Mouse (Mus musculus): ENCODE data around the gene Tmem91. TPM values are rescaled to one million over a fixed set of nuclear protein-coding genes. Genes with fewer than 3 reads are reported as not detected.
"Not testable (repeated sequence)": the region's sequence is repeated elsewhere in the genome, so short reads cannot be mapped to it uniquely, and the experiment has no call there.

Tmem91 gene
- 10 to 100 TPM in 1 of 2 experiments, 1 to 10 TPM in 1; 8.4 to 10.9 TPM for total RNA-seq (2021)
- long read RNA-seq, partial matches to known transcripts, result 0 of 9 reads
- long read RNA-seq, other reads (novel, unspliced or antisense), result 7 of 9 reads

DNA sequence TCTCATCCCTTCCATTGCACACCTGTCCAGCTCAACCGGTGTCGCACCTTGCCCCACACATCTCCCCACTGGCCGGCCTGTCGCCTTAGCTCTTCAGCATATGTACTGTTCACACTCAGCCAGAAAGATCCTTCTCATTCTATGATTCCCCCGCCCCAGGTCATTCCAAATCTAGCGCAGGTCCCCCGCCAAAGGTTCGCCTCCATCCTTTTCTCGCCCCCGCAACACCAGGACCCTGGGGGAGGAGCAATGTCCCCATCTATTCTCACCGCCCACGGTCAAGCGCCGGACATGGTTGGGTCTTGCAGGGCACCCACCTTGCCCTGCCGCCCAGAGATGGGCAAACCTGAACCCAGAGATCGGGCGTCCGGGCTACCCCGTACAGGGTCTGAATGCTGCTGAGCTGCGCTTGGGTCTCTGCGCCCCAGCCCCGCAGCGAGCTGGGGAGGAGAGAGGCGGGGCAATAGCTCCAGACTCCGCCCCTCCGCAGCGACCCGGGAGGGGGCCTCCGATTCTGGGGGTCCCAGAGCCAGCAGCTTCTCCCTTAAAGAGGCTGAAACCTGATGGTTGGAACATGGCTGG, at the start of gene Tmem91:
Tmem91 (minus strand) TSS at position 448 of the 582 bp plus-strand sequence.
- no peak for DNase-seq (ENCODE audit: low spot score in 2 of 2)

DNA sequence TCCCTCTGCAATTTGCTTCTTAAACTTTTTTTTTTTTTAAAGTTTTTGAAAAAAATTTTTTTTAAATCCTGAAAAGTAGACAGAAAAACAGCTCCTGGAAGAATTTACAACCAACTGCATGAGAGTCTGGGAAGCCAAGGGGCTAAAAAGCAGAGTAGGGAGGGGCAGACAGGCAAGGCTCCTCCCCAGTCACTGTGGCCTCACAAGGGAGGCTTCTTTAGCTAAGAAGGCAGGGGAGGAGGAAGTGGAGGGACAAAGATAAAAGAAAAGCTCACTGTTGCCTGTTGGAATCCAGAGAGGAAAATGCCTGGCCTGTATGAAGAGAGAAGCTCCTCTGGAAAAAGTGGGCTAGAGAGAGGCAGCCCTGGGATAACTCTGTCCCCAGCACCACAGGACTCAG, 46.8 kb upstream of the Tmem91 start:
- DNase-seq (ENCODE audit: low spot score in 2 of 2), result not testable (repeated sequence)

DNA sequence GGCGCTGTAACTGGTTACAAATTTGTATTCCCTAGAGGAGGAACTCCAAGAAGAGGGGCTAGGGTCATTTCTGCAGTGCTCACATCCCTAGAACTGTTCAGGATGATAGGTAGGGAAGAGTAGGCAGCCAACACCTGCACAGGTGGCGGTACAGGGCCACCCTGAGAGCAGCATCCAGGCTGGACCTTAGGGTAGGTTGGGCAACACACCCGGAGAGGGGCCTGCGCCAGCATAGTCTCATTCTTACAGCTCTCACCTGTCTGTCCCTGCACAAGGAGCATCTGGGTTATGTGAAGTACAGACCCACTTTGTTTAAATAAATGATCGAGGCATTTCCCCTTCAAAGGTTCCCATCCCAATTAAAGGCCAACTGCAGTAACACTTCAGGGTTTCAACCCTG, 45.8 kb upstream of the Tmem91 start:
- DNase-seq (ENCODE audit: low spot score in 2 of 2), result no peak

DNA sequence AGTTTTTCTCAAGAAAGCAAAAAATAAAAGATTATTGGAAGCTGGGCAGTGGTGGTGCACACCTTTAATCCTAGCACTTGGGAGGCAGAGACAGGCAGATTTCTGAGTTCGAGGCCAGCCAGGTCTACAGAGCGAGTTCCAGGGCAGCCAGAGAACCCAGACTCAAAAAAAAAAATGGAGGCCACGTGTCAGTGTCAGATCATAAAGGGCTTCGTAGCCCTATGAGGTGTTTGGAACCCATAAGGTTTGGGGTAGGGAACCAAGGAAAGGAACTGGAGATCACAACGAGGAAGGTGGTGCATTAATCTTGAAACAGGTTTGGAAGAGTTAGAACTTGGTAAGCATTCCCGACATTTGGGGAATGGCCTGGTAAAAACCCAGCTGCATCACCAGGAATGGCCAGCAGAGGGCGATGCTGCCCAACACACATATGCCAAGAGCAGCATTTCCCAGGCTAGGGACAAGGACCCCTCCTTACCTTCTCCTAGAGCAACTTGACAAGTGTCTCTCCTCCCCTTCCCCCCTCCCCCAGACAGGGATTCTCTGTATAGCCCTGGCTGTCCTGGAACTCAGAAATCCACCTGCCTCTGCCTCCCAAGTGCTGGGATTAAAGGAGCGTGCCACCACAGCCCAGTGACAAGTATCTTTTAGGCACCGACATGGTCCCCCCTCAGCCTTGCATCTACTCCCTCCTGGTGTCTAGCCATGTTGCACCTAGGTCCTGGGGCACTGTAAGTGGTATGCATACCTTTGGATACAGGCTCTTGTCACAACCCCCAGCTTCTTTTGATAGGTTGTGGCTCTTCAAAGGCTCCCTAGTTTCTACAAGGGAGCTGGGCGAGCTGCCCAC, 45.0 kb upstream of the Tmem91 start:
- peak; percentile 64 to 89 for DNase-seq (ENCODE audit: low spot score in 2 of 2)

DNA sequence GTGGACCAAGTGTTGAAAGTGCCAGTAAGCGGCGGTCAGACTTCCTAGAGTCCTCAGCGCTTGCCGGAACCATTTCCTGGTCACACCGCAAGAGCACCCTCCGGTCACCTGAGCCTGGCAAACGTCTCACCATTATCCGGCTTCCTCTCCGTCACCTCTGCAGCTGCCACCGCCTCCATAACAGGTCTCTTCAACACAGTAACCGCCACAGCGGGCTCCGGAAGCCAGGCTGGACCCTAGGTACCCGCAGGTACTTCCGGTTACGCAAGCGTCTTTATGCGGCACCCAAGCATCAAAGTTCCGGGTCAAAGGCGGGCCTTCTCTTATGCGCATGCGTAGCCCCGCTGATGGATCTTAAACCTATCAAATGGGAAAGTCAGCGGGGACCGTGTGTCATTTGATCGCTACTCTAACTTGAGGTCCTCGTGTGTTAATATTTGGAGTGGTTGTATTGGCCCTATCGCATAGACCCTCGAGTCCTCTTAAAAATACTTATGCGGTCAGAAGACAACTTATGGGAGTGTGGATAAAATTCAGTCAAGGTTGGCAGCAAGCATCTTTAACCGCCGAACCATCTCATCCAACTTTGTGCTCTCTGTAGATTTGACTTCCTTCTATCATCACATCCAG, 43.9 kb upstream of the Tmem91 start, which contains the start of gene Ccdc97:
Ccdc97 (minus strand) TSS at position 301 of the 630 bp plus-strand sequence.
- peak; percentile 92 to 97 for DNase-seq (ENCODE audit: low spot score in 2 of 2)

DNA sequence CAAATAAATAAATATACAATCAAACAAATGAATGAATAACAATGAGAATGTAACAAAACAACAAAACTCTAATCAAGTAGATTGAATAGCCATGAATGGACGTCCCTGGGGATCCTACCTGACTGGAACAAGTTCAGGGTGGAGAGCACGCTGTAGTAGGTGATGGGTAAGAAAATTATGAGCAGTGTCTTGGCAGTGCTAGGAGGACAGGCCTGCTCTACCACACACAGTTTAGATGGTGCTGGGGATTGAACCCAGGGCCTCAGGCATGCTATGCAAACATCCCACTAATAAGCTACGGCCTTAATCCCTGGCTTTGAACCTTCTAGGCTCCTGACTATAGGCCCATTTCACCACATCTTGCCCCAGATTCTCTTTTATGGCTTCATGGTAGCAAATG, 42.5 kb upstream of the Tmem91 start:
- DNase-seq (ENCODE audit: low spot score in 2 of 2), result no peak

DNA sequence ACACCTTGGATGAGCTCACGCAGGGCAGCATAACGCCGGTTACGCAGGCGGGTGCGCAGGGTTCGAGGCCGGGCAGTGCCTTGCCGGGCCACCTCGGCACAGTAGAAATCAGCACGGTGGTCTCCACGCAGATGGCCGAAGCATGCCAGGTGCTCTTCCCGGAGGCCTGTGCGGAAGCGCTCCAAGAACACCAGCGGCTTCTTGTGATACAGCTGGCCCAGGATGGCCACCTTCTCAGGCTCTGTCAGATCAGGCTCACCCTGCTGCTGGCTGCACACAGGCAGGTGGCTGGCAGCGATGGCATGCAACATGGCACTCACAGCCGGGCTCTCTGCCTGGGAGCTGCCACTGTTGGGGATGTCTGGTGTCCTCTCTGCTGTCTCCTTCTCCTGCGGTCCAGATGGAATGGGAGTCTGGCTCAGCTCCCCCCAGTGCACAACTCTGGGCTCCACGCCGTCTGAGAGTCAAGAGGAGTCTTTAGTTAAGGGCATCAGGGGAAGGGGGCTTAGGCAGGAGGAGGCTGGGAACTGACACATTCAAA, 40.8 kb upstream of the Tmem91 start:
- peak in 1 of 2 experiments; percentile 46 for DNase-seq (ENCODE audit: low spot score in 2 of 2)

DNA sequence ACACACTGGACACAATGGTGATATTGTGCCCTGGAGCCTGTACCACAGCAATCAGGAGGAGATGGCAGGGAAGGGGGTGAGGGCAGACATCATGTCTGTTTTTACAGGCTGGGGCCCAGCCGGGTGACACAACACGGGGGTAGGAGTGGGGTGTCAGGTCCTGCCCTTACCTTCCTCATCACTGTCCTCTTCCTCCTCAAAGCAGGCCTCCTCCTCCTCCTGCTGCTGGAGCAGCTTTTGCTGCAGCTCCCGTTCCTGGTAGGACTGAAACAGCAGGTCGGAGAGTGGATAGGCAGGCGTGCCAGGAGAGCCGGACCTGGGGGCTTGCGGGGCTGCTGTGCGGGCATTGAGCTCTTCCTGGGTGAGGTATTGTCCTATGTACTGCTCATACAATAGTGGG, 39.6 kb upstream of the Tmem91 start:
- no peak for DNase-seq (ENCODE audit: low spot score in 2 of 2)

DNA sequence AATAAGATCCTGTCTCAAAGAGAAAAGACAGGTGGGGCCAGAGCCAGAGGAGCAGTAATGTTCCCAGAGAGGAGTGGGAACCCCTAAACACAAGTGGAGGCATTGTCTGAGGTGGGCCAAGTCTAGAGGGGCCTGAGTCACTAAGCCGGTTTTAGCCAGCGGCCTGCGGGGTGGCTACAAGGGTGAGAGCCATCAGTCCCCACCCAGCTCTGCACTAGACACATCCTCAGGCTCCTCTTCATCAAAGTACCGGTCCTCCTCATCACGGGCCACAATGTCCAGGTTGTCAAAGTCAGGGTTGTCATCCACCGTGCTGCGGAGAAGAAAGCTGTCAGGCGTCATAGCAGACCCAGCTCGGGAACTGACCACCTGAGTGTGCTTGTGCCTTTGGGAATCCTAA, 37.8 kb upstream of the Tmem91 start:
- no peak for DNase-seq (ENCODE audit: low spot score in 2 of 2)

DNA sequence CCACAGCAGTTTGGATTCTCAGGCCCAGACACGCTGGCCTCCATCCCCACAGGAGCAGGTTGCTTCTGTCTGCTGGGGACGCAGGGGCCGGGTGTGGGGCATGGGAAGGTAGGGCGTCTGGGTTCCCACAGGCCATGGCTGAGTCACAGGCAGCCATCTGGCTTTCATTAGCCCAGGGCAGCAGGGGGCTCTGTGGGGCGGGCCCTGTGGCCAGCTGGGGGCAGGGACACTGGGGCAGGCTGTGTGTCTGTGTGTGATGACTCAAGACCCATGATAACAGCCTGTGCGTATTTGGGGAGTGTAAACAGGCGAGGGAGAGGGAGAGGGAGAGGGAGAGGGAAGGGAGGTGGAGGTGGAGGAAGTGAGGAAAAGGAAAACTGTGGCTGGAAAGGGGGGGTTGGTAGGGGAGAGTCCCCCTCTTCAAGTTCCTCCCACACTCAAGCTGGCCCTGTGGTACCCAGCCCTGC, 36.8 kb upstream of the Tmem91 start:
- no peak for DNase-seq (ENCODE audit: low spot score in 2 of 2)

DNA sequence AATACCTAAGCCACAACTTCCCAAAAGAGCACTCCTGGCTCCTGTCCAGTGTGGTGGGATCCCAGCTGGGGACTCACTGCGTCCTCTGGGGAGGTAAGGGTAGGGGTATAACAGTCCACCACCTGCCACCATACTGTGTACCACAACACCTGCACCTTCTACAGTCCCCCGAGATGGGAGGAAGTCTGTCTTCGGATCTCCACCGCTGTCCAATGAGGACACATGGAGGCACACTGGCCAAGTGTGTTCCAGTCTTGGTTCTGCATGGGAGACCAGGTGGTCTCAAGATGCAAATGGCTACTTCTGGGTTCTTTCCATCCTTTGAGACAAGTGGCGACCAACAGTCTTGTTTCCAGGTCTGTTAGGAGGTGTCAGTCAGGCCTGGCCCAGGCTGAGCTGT, 36.2 kb upstream of the Tmem91 start:
- DNase-seq (ENCODE audit: low spot score in 2 of 2), result no peak

DNA sequence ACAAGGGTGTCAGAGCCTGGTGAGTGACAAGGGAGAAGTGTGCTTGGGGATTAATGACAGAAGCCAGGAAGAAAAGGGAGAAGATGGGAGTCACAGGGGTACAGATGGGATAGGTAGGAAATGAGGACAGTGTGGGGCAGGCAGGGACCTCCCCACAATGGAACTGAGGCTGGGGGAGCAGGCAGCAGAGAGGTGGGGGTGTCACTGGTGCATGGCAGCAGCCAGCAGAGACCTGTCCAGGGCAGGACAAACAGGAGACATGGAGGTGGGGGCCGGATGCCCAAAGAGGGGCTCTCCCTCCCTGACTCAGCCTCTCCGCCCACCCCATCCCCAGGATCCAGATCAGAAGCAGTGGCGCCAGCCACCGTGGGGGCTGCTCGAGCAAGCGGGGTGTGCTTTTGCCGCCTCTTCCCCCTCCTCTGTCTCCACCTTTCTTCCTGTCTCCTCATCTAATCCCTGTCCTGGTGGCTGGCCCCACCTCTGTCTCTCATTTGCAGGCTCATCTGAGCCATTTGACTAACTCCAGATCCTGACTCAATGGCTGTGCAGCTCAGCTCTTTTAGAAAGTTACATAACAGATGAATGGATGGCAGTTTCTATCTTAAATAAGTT, 35.7 kb upstream of the Tmem91 start:
- peak in 1 of 2 experiments; percentile 60 for DNase-seq (ENCODE audit: low spot score in 2 of 2)

DNA sequence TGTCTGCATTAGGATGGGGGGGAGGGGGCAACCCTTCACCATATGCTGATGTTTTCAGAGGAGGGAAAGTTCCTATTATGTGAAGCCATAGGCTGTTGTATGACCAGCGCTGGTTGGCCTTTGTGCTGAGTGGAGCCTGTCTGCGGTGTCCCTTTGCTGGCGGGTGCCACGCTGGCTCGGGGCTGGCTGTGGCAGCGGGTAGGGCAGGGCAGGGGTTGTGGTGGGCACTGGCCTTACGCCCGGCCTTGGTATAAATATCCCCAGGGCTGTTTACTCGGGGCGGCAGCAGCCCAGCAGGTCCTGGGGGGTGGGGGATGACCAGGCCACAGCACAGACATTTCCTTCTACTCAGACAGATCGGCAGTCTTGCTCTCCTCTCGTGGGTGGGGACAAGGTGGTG, 35.0 kb upstream of the Tmem91 start:
- DNase-seq (ENCODE audit: low spot score in 2 of 2), result no peak

DNA sequence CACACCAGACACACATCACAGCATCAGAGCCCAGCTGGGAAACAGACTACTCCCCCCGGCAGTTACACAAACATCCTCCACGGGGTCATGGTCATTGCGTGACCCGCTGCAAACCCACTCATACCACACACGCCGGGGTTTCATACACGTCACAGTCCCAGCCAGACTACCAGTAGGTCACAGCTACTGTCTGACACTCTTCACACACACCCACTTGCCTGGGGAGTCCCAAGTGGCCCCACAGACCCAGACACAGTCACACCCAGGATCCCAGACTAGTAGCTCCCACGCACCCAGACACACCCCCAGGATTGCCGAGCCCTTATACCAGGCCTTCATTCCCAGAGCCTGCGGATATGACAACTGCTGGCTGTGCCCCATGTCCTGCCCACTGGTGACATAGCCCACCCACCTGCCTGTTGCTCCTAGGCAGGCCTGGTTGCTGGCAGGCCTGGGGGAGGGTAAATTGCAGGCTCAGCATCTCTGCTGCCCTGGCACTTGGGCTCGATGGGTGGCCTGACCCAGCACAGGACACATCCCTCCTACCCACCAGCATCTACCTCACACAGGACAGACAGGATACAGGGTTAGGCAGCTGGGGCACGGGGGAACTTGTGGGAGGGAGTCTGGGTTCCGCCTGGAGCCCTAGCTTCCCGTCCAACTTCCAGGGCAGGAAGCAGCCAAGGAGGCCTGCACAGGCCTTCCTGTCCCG, 32.8 kb upstream of the Tmem91 start:
- no peak for DNase-seq (ENCODE audit: low spot score in 2 of 2)

DNA sequence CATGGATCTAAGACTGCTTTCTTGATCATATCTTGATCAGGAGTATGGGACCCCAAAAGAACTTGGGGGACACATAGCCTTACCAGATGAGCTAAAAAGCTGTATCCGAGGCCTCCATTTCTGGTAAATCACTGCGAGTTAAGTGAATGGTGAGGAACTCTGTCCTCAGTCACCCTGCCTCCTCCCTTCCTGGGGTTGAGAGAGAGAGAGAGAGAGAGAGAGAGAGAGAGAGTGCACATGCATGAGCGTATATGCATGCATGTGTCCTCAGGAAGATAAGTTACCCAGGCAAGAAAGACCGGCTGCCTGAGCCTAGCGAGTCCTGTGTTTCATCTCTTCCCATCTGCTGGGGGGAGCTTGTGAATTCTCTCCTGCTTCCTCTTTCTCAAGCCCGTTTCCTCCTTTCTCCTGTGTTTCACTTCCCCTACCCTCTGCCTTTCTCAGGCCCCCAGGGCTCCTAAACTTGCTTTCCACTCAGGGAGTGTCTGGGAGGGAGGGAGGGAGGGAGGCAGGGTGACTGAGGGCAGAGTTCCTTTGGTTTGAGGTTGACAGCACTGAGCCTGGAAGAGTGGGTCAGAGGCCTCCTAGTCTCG, 31.7 kb upstream of the Tmem91 start:
- DNase-seq (ENCODE audit: low spot score in 2 of 2), result no peak

DNA sequence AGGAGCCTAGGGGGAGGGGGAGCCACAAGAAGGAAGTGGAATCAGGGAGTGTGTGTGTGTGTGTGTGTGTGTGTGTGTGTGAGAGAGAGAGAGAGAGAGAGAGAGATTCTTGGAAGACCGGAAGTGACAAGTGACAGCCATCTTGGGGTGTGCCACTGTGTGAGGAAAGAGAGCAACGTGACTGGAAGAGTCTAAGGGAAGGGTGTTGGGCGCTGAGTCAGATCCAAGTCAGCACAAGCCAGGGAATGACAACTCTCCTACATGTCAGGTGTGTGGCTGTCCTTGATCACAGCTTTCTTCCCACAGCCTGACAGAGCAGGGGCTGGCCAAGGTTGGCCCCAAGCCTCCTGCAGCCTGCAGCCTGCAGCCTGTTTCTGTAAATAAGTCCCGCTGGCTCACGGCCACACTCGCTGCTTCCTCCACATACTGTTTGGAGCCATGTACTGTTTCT, 30.9 kb upstream of the Tmem91 start:
- DNase-seq (ENCODE audit: low spot score in 2 of 2), result no peak

DNA sequence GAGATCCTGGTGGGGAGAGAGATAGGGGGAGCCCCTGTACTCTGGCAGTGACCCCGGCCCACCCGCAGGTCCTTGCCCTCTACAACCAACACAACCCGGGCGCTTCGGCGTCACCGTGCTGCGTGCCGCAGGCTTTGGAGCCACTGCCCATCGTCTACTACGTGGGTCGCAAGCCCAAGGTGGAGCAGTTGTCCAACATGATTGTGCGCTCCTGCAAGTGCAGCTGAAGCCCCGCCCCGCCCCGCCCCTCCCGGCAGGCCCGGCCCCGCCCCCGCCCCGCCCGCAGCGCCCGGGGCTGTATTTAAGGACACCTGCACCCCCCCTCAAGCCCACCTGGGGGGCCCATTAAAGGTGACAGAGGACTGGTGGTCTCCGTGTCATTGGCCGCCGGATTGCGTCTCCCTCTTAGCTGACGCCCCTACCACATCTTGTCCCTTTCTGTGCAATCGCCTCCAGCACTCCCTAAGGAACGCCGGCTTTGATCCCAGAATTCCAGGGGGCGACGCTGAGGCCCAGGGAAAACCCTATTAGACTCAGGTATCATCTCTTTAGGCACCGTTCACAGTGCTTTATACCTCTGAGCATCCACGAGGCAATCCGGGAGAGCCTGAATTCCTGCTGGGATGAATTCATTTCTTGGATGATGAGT, 29.9 kb upstream of the Tmem91 start:
- no peak for DNase-seq (ENCODE audit: low spot score in 2 of 2)

DNA sequence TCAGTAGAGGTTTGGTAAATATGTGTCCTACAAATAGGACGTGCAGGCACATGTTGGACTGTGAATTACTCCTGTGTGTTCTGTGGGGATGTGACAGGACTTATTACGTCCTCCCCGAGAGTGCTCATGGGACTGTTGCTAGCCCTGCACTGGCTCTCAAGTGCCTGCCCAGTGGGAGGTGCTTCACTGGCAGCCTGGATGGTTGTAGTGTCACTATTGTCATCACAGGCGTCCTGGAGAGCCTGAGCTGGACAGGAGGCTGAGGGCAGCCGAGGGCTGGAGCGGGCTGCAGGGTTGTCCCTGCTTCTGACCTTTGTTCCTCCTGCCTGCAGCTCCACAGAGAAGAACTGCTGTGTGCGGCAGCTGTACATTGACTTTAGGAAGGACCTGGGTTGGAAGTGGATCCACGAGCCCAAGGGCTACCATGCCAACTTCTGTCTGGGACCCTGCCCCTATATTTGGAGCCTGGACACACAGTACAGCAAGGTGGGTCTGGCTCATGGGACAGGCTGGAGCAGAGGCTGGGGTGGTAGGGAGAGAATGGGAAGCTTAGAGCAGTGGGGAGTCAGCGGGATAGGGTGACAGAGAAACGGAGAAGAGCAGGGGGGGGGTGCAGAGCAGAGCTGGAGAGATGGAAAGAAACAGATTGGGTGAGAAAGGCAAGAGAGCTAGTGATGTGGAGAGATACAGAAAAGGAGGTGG, 29.0 kb upstream of the Tmem91 start:
- no peak for DNase-seq (ENCODE audit: low spot score in 2 of 2)

DNA sequence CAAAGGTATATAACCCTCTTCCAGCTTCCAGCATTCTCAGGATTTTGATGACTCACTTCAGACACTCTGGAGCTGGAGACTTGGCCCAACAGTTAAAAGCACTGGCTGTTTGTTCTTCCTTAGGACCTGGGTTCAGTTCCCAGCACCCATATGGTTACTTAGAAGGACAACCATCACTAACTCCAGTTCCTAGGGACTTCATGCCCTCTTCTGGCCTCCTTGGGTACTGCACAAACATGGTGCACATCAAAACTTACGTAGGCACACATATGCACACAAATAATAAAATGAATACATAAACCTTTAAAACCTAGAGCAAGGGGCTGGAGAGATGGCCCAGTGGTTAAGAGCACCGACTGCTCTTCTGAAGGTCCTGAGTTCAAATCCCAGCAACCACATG, 27.4 kb upstream of the Tmem91 start:
- no peak for DNase-seq (ENCODE audit: low spot score in 2 of 2)

Measured in layer of hippocampus, adult 18-20 months (tissue).